Mouse (Mus musculus): ENCODE measurements around the gene Sema4b.

DNA sequence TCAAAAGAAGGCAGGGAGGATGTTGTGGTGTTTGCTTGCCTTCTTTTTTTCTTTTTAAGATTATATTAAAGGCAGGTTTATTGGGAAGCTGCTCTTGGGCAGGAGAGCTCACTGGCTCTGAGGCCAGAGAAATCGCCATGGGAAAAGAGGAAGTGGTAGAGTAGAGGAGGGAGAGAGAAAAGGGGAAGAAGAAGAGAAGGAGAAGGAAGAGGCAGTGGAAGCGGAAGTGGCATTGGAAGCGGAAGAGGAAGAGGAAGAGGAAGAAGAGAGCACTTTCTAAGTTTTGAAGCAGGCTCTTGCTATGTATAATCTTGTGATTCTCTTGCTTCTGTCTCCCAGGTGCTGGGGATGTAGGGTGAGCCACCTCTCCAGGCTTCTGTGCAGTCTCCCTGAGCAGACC is 32.0 kb upstream of the Sema4b start:
- no peak for TF ChIP-seq POLR2A (IDR thresholded peaks at IDR 0.05; ENCODE audit: borderline replicate concordance, control insufficient read depth, low read depth, low read length)
- no peak for TF ChIP-seq CTCF (IDR thresholded peaks at IDR 0.05; ENCODE audit: control insufficient read depth, insufficient read depth, low read length)
